Mouse (Mus musculus) NIH3T3 (cell line): ENCODE results near the gene Prdm16.

Experiments used
- DNase-seq: peaks from one replicate; pipeline ENCODE4 v3.0.0-alpha.2; 2012; ENCODE audit warnings: low read depth

Prdm16 gene

GRCm38 (mm10) chr4:154512518-154513090 is 124.1 kb downstream of the Prdm16 start:
- no peak for DNase-seq

DNA sequence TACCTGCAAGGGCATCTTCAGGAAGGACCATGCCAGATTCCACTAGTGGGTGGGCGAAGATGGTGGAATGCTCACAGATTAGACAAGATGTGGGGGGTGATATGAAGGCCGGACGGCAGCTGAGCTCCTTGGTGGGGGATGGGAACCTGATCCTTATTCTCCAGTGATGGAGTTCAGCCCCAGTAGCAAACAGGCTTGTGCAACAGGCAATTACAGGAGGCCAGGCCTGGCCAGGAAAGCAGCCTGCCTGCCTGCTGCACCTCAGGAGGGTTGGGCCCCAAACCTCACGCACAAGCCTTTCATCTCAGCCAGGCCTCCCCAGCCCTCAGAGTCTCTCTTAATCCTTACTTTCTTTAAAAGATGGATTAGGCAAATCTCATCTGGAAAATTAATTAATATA is 124.9 kb downstream of the Prdm16 start:
- DNase-seq: no peak

DNA sequence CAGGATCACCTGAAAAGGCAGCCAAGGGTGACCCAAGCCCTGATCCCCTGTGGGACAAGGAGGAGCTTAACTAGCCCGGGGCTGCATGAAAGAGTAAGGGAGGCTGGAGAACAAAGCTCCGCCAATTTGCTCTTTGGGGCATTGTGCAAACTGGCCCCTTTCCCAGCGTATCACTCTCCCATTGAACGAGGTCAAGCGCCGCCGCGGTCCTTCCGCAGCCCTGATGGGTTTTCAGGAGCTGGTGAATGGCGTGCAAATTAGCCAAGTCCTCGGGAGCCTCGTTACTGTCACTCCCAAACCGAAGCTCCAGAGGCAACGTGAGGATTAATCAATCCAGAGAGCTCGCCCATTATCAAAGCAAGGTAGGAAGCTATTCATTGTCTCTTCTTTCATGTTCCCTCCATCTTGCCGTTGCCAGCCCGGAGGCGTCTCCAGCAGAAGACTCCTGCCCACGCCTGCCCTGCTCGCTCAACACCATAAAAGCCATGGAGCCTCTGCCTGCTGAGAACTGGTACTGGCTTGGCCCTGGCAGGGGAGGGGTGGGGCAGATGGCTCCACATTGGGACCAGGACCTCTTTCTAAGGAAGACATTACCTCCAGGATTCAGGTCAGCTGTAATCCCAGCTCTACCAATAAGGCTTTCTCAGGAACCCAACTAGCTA is 129.8 kb downstream of the Prdm16 start:
- no peak for DNase-seq

GRCm38 (mm10) chr4:154505313-154505712 is 131.4 kb downstream of the Prdm16 start:
- no peak for DNase-seq

- DNase-seq: no peak
Measured at GRCm38 (mm10) chr4:154503260-154503829, 133.3 kb downstream of the Prdm16 start.

DNA sequence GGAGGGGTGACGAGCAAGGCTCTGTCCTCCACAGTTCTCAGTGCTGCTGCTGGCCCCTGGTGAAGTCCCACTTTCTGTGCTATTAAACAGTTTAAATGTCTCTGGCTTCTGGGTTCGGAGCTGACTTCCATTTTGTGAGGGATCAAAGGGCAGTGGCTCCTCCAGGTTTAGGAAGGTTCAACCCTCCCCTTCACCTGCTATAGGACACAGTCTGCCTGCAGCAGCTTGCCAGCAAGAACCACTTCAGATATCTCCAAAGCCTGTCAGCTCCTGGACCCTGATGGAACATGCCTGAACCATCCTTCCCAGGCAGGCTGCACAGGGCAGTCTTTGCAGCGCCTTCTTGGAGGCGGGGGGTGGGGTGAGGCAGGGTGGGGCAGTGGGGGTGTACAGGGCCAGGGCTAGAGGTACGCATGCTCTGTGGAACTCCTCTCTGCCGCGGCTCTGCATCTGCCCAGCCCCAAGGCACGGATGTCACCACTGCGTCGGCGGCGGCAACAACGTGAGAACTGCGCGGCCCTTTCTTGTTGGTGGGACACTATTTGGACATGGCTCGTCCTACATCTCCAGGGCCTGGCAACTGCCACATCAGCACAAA is 134.2 kb downstream of the Prdm16 start:
- no peak for DNase-seq

DNA sequence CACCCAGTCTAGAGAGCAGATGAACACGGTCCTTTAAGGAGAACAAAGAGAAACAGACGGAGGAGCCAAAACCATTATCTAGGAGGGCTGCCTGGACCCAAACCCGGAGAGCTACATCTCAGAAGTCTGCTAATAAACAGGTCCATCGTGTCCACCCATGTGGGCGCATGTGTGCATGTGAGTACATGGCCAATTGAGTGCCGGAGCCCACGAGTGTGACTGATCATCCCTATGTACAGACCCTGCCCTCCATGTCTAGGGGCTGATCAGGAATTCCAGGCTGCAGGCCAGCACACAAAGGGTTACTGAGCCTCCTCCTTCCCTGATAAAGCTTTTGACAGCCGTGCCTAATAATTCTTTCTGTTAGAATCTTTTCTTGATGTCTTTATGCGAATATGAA is 136.0 kb downstream of the Prdm16 start:
- DNase-seq: no peak

DNA sequence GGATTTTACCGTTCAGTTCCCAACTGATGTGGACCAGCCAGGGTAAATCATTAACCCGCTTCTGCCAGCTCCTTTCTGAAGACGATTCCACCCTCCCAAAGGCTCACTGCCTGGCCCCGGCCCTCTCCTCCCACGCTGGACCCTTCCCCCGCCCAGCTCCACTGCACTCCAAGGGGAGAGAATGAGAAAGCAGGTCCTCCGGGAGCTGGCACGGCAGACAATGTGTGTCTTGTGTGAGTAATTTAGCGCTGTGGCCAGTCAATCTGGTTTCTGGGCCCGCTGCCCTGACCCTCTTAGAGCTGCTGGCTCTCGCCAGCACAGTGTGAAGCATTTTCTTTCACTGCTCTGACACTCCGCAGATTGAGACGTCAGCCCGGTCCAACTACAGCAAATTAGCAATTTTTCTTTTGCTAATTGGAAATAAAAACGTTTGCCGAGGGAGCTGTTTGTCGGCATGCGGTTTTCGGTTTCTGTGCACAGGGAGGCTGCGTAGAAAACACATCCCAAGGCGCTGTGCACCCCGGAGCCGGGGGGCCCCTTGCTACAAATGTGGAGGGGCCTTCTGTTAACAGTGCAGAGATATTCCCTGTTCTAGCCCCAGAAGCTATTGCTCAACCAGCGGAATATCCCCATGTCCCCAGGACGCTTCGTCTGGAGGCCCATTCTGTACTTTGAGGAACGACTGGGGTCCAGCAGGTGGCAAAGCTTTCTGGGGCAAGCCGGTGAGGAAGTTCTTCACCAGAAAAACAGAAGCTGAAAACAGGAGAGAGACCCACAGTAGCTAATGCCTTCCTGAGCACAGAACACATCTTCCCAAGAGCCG is 136.8 kb downstream of the Prdm16 start:
- peak; percentile 94 for DNase-seq

DNA sequence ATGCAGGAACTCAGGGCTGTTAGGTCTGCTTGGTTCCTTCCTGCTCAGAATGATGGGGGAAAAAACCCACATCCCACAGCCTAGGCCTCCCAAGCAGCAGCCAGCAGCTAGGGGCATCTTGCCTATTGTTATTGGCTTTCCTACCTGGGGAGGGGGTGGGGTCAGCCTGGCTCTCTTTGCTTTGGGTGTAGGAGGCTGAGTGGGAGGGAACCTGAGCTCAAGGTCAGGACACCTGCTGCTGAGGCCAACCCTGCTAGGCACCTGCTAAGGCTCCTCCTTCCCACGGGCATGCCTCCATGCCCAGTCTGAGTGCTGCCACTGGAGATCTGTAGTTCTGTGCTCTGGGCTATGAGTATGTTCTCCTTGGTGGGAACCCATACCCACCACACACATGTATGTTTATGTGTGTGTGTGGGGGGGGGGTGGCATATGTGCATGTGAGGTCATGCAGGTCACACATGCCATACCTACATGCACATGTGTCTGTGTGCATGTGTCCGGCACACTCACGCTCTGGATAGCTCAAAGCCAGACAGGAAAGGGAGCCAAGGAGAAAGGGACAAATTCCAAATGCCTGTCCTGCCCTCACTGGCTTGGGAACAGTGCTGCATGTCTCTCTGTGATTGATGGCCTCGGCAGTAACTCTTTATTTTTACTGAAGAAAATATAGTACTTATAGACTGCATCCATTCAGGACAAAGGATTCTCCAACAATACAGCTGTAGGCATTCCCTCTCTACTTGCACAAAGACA is 139.1 kb downstream of the Prdm16 start:
- no peak for DNase-seq

- peak; percentile 51 for DNase-seq
Measured at GRCm38 (mm10) chr4:154496991-154497390, 139.7 kb downstream of the Prdm16 start.

GRCm38 (mm10) chr4:154496522-154496921 is 140.2 kb downstream of the Prdm16 start:
- no peak for DNase-seq

DNA sequence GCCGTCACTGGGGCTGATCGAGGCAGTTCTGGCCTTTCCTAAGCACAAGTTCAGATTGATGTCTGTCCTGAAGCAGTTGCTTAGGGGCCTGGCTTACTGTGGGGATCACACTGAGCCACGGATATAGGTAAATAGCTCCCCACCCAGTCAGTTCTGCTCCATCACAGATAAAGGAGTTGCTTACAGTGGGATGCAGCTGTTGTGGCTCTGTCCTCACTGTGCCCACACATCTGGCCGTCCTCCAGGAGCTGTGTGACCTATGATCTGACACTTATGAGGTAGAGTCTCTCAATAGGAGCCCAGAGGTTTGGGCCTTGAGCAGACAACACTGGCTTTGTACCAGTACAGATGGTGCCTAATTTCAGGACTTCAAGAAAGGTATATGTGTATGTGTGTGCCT is 142.7 kb downstream of the Prdm16 start:
- no peak for DNase-seq

DNA sequence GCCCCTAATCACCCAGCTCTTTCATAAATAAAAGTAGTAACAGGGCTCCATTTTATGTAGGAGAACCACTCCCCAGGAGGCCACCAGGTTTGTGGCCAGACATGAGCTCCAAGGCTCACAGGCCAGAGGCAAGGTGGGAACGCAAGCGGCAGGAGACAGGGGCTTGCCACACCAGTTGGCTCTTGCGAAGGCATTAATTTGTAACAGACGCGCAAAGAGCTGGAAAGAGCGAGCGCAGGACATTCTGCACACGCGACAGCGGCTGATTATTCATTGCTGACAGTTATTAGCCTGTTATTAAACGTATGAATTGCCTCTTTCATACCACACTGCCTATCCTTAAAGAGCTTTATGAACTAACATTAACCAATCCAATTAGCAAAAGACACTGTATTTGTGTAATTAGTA is 144.0 kb downstream of the Prdm16 start:
- no peak for DNase-seq

GRCm38 (mm10) chr4:154492268-154492667 is 144.4 kb downstream of the Prdm16 start:
- DNase-seq: no peak

- no peak for DNase-seq
Measured at GRCm38 (mm10) chr4:154488031-154488430, 148.6 kb downstream of the Prdm16 start.

DNA sequence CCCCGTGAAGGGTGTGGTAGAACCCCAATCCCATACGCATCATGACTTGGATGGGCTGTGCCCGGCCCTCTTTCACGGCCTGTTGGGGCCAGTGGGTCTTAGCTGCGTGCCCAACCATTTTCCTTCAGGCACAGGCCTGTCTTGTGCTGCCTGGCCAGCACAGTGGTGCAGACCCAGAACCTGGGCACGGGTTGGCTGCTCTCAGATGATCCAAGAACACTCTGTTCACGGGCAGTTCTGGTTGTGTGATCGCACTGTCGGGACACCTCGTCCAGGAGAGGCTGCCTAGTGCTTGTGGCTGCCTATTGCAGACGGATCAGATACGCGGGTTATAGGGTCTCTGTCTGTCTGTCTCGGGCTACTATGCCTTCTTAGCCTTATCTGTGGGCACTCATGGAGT is 154.0 kb downstream of the Prdm16 start:
- DNase-seq: no peak

GRCm38 (mm10) chr4:154481771-154482637 is 154.7 kb downstream of the Prdm16 start:
- peak; percentile 12 for DNase-seq

- DNase-seq: no peak
Measured at GRCm38 (mm10) chr4:154480544-154481260, 156.0 kb downstream of the Prdm16 start.

GRCm38 (mm10) chr4:154480143-154480542 is 156.5 kb downstream of the Prdm16 start:
- DNase-seq: no peak
